Mouse (Mus musculus): ENCODE data around the gene Olfr1480.

The Olfr1480 gene

GRCm38 (mm10) chr19:13527613-13528012 lies at the start of gene Olfr1480:
TSS of gene Olfr1480 (plus strand) at chr19:13527913.
- DNase-seq (ENCODE audit: low read depth, low spot score): no peak

GRCm38 (mm10) chr19:13480096-13480495 lies 47.6 kb upstream of the Olfr1480 start, which contains the start of gene Olfr1475:
TSS of gene Olfr1475 (minus strand) at chr19:13480196.
- DNase-seq (ENCODE audit: low read depth, low spot score): no peak

DNA sequence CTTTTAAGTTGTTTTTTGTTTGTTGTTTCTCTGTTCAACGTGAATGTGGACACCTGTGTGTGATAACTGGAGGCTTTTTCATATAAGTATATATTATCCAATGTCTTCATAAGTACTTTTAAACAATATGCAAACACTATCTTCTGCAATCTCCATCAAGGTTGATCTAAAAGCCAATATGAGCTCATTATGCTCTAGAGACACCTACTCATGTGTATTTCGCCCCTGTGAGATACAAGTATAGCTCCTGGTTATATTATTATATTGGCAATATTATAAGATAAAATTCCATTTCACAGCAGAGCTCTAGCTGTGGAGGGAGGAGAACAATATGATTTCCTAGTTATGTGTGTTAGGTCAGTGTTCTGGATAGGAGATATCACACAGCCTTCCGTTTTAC lies 27.5 kb upstream of the Olfr1480 start, which contains the start of gene Olfr1477:
TSS of gene Olfr1477 (plus strand) at position 301 of the 400 bp plus-strand sequence.
- no peak for DNase-seq (ENCODE audit: low read depth, low spot score)

All from CD4-positive helper T cell, adult 2 months (primary cell).